Mouse (Mus musculus): ENCODE data around the gene Nudt6. TPM values are rescaled to one million over a fixed set of nuclear protein-coding genes. Genes with fewer than 3 reads are reported as not detected.

Gene Nudt6
- polyA plus RNA-seq, 1 experiment from 2014 or later = 5.8 TPM

Other genes starting within 250 kb of the Nudt6 start
- not detected in 2 replicates for gene Il21, start 187.6 kb downstream of the Nudt6 start, polyA plus RNA-seq (2016; fragmentation: Nextera tagmentation; extraction: Ambion mirVana)
- gene Bbs12, start 107.7 kb downstream of the Nudt6 start, polyA plus RNA-seq (2016; fragmentation: Nextera tagmentation; extraction: Ambion mirVana) = 5.2 and 5.9 TPM in 2 replicates
- gene Cetn4, start 107.5 kb downstream of the Nudt6 start, polyA plus RNA-seq (2016; fragmentation: Nextera tagmentation; extraction: Ambion mirVana) = 1.7 and 2.3 TPM in 2 replicates
- 0.25 and 0.30 TPM in 2 replicates for gene Fgf2, start 71.9 kb downstream of the Nudt6 start, polyA plus RNA-seq (2016; fragmentation: Nextera tagmentation; extraction: Ambion mirVana)
- gene Spata5, start 315 bp downstream of the Nudt6 start, polyA plus RNA-seq (2016; fragmentation: Nextera tagmentation; extraction: Ambion mirVana) = 32.7 and 38.8 TPM in 2 replicates
- 4.3 and 4.7 TPM in 2 replicates for gene Spry1, start 219.7 kb upstream of the Nudt6 start, polyA plus RNA-seq (2016; fragmentation: Nextera tagmentation; extraction: Ambion mirVana)